Comparison of ENCODE assay signal across 8 mouse cellular contexts in genomic region chr5:139702905-139703304, GRCm38 (mm10). TPM values are rescaled to one million over a fixed set of nuclear protein-coding genes. Genes with fewer than 3 reads are reported as not detected.
DNase-seq lines count a peak whose midpoint lies in the region; ATAC-seq and TF ChIP-seq lines count a peak whose summit lies in the region.

No protein-coding gene starts in this region.

- no peak overlapping the region for H3K4me3 ChIP-seq in kidney, embryonic 15.5 days (replicated peaks)
- peak overlapping the region; percentile 1 to 23 for H3K4me3 ChIP-seq in MEL (ENCODE audit: control insufficient read depth in 1 of 2, insufficient read depth in 1 of 2, low read depth in 2 of 2, low read length in 2 of 2)

- no peak overlapping the region for H3K27ac ChIP-seq in kidney, embryonic 15.5 days
- H3K27ac ChIP-seq in MEL (ENCODE audit: control insufficient read depth, low read depth, low read length) = peak overlapping the region; percentile 66

- TF ChIP-seq RAD21 in MEL (IDR thresholded peaks at IDR 0.05; ENCODE audit: low read depth, low read length) = peak; percentile 8

- ATAC-seq in kidney, embryonic 15.5 days (replicated peaks; ENCODE audit: low FRiP score) = 0 out of 2 replicates have a peak, but pooled peaks have one; percentile 43
- peak; percentile 73 for ATAC-seq in megakaryocyte-erythroid progenitor cell, adult 5-6 weeks (replicated peaks; ENCODE audit: low FRiP score, low TSS enrichment, poor library complexity, severe bottlenecking)

- H3K4me1 ChIP-seq in kidney, embryonic 15.5 days = 0 out of 2 replicates have a peak, but pooled peaks cover 4% of the 10 kb centered on the region
- H3K4me1 ChIP-seq in MEL (ENCODE audit: control insufficient read depth in 1 of 2, insufficient read depth in 2 of 2, low read length in 2 of 2) = peaks cover 4 to 21% of the 10 kb centered on the region in 2 experiments; a peak in 3 of 4 replicates

- H3K4me2 ChIP-seq in kidney, embryonic 15.5 days = no peak overlapping the region

- H3K9ac ChIP-seq in kidney, embryonic 15.5 days = no peak overlapping the region
- H3K9ac ChIP-seq in MEL (ENCODE audit: control insufficient read depth, low read depth, low read length, poor library complexity, severe bottlenecking) = peak overlapping the region; percentile 53

- H3K27me3 ChIP-seq in kidney, embryonic 15.5 days = no peaks in the 10 kb centered on the region
- H3K27me3 ChIP-seq in MEL (ENCODE audit: control insufficient read depth in 1 of 2, insufficient read depth in 2 of 2, low read length in 2 of 2) = no peaks in the 10 kb centered on the region

- peaks cover 6% of the 10 kb centered on the region; the same call in 1 of the 2 replicates for H3K36me3 ChIP-seq in kidney, embryonic 15.5 days
- H3K36me3 ChIP-seq in MEL (ENCODE audit: control insufficient read depth in 1 of 2, insufficient read depth in 2 of 2, low read length in 2 of 2) = peaks cover 0 to 8% of the 10 kb centered on the region in 2 experiments; a peak in 2 of 4 replicates

- H3K9me3 ChIP-seq in kidney, embryonic 15.5 days (replicated peaks) = no peaks in the 10 kb centered on the region
- H3K9me3 ChIP-seq in MEL (replicated peaks; ENCODE audit: insufficient read depth, low read length) = no peaks in the 10 kb centered on the region

- no peaks in the 10 kb centered on the region for H3K79me2 ChIP-seq in MEL (ENCODE audit: control insufficient read depth, insufficient read depth, low read length, poor library complexity)

- no peak for DNase-seq in kidney, adult 11 months
- peak; percentile 82 for DNase-seq in MEL (ENCODE audit: low read depth, low spot score)
- DNase-seq in forelimb bud, embryonic 11.5 days (ENCODE audit: low read depth, low spot score) = peak; percentile 25
- no peak for DNase-seq in spleen, postnatal 36 days (ENCODE audit: low spot score in 2 of 2)
- no peak for DNase-seq in urinary bladder, postnatal 25 days (ENCODE audit: low spot score)
- DNase-seq in gastrocnemius, postnatal 10 days = no peak

- TF ChIP-seq CTCF in MEL (IDR thresholded peaks at IDR 0.05 in 2 of 3, conservative IDR thresholded peaks at IDR 0.05 in 1 of 3; ENCODE audit: control insufficient read depth in 1 of 3, insufficient read depth in 1 of 3, low read depth in 2 of 3, low read length in 3 of 3, poor library complexity in 1 of 3, severe bottlenecking in 1 of 3) = peak; percentile 69 to 83 (median 75)

- 0 out of 4 replicates have a peak, but pooled peaks of 1 of the 2 experiments have one; percentile 5 for TF ChIP-seq POLR2A in MEL (IDR thresholded peaks at IDR 0.05; ENCODE audit: control insufficient read depth in 1 of 2, insufficient read depth in 1 of 2, low read depth in 1 of 2, low read length in 2 of 2, poor library complexity in 1 of 2)

- 72% methylated on average over 2 of the region's 2 CpGs for WGBS in kidney, embryonic 15.5 days

- TF ChIP-seq EP300 in MEL (IDR thresholded peaks at IDR 0.05; ENCODE audit: low read depth in 1 of 2, low read length in 2 of 2) = peak in 1 of 2 experiments; percentile 13; a peak in 1 of 4 replicates

TF ChIP-seq in MEL, 35 proteins besides CTCF, POLR2A, EP300 and RAD21:
- TF ChIP-seq POLR2AphosphoS2 (IDR thresholded peaks at IDR 0.05; ENCODE audit: low read length) (no peak), RCOR1 (IDR thresholded peaks at IDR 0.05; ENCODE audit: low read depth, low read length) (no peak), MYC (IDR thresholded peaks at IDR 0.05; ENCODE audit: low read depth, low read length) (0 out of 2 replicates have a peak, but pooled peaks have one; percentile 22), E2F4 (IDR thresholded peaks at IDR 0.05; ENCODE audit: borderline replicate concordance, low read depth, low read length) (no peak), SMC3 (IDR thresholded peaks at IDR 0.05; ENCODE audit: low read depth, low read length) (peak; percentile 32; the same call in 1 of the 2 replicates), CHD2 (IDR thresholded peaks at IDR 0.05; ENCODE audit: low read length) (peak; percentile 40), JUND (IDR thresholded peaks at IDR 0.05; ENCODE audit: low read depth, low read length) (no peak), SIN3A (IDR thresholded peaks at IDR 0.05; ENCODE audit: low read length) (0 out of 2 replicates have a peak, but pooled peaks have one; percentile 18), USF1 (IDR thresholded peaks at IDR 0.05; ENCODE audit: low read depth, low read length) (no peak), ZKSCAN1 (IDR thresholded peaks at IDR 0.05; ENCODE audit: low read depth, low read length) (no peak), TCF12 (IDR thresholded peaks at IDR 0.05; ENCODE audit: low read depth, low read length) (0 out of 2 replicates have a peak, but pooled peaks have one; percentile 5), MAZ (IDR thresholded peaks at IDR 0.05; ENCODE audit: low read depth, low read length) (0 out of 2 replicates have a peak, but pooled peaks have one; percentile 19), MAFK (IDR thresholded peaks at IDR 0.05; ENCODE audit: borderline replicate concordance, low read depth, low read length) (no peak), BHLHE40 (IDR thresholded peaks at IDR 0.05; ENCODE audit: borderline replicate concordance, low read depth, low read length) (peak; percentile 58)

RNA-seq across cellular contexts. Expression of gene Micall2, which starts 33.2 kb away (rescaled TPM):
- polyA plus RNA-seq in kidney, embryonic 15.5 days (2015; fragmentation: Nextera tagmentation; extraction: Ambion mirVana) = 4.6 and 5.9 TPM in 2 replicates
- total RNA-seq in MEL (2012; rRNA removed) = 3.3 and 5.4 TPM in 2 replicates
- 10 to 100 TPM in 1 of 2 experiments, not detected in 1; 17.6 TPM for polyA plus RNA-seq in MEL (2012; ENCODE audit: insufficient read depth in 1 of 2, insufficient read length in 2 of 2, low read depth in 1 of 2, low replicate concordance in 2 of 2, missing spikeins in 1 of 2)
- 13.2 and 13.9 TPM in 2 replicates for total RNA-seq in megakaryocyte-erythroid progenitor cell, adult 5-6 weeks (2014; fragmentation: Nextera tagmentation)
- total RNA-seq in megakaryocyte-erythroid progenitor cell, adult 5-6 weeks (2017) = 2.6 and 5.7 TPM in 2 replicates
- total RNA-seq in gastrocnemius, postnatal 10 days (2021) = 1 to 10 TPM; 3.8 to 5.7 TPM

Comparison
In these comparisons a context has a peak if more than half of its experiments do, and no peak if none do; other contexts are left out.
1. DNase-seq: peak in MEL (single experiment) and forelimb bud, embryonic 11.5 days (single experiment); none in kidney, adult 11 months (single experiment), spleen, postnatal 36 days (0 of 2), urinary bladder, postnatal 25 days (single experiment) and gastrocnemius, postnatal 10 days (single experiment).